Mouse (Mus musculus): ENCODE measurements at regions not wholly inside any gene's neighbourhood (a gene's known extent, or its start where the extent isn't known, plus 50 kb on each side); places are given as distances from the start of the nearest gene placed in this dataset.

GRCm38 (mm10) chr13:90515773-90516503 lies 389.2 kb downstream of the Atp6ap1l start:
- TF ChIP-seq CTCF (conservative IDR thresholded peaks at IDR 0.05; ENCODE audit: insufficient read depth, insufficient read length, low read depth, low read length) (peak; percentile 22; the same call in 1 of the 2 replicates), POLR2A (IDR thresholded peaks at IDR 0.05; ENCODE audit: low read depth, low read length) (no peak)
